Mouse (Mus musculus): Measurements from ENCODE around the gene Fam168a. TPM values are rescaled to one million over a fixed set of nuclear protein-coding genes. Genes with fewer than 3 reads are reported as not detected.

The Fam168a gene
- polyA plus RNA-seq, 1 experiment from 2014 or later: 6.3 TPM

DNA sequence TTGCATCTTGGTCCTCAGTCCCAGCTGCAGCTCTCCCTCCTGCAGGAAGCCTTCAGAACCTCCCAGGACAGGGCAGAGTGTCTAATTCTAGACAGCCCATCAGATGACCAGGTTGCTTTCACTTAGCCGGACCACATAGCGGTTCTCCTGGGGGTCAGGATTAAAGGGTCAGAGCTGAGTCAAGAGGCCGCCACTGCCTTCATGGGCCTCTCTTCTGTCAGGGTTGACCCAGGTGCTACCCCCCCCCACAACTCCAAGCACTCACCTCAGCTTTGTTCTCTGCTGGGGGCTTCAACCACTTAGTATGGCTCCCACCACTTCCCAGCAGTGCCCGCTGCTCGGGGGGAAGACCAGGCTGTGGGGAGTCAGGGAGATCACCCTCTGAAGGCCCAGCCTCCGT lies 140.7 kb downstream of the Fam168a start:
- 93% methylated on average over 6 of the region's 6 CpGs for WGBS (ENCODE audit: insufficient replicate concordance)
- Histone ChIP-seq H3K9ac (ENCODE audit: low read depth, low read length) (no peak overlapping the region), H3K4me2 (ENCODE audit: low read depth, low read length) (no peak overlapping the region), H3K27ac (ENCODE audit: low read length) (peak overlapping the region; percentile 30), H3K4me1 (ENCODE audit: control insufficient read depth, low read depth, low read length) (peaks cover 41% of the 10 kb centered on the region), H3K36me3 (ENCODE audit: control insufficient read depth, insufficient read depth) (peaks cover 43% of the 10 kb centered on the region), H3K9me3 (replicated peaks; ENCODE audit: control insufficient read depth, low read length) (no peaks in the 10 kb centered on the region), H3K27me3 (ENCODE audit: control insufficient read depth, insufficient read depth, low read depth, low read length) (no peaks in the 10 kb centered on the region), H3K4me3 (ENCODE audit: low read depth, low read length) (no peak overlapping the region)
- ATAC-seq (ENCODE audit: low read depth): no peak

DNA sequence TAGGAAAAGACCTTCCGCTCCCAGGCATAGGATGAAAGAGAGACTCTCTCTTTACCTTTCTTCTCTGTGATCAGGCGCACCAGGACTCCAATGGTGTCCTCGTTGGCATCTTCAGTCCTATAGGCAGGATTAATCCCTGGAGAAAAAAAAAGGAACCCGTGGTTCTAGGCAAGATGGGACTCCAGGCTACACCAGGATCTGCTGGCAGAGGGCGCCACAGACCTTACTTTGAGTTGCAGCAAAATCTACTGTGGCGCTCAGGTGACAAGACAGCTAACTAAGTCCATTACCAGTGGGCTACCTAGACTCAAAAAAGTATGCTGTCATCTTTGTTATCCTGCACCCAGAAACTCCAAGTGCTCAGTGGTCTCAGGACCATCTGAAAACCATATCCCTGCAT lies 142.3 kb downstream of the Fam168a start:
- Histone ChIP-seq H3K4me2 (ENCODE audit: low read depth, low read length) (no peak overlapping the region), H3K4me3 (ENCODE audit: low read depth, low read length) (no peak overlapping the region), H3K4me1 (ENCODE audit: control insufficient read depth, low read depth, low read length) (peaks cover 45% of the 10 kb centered on the region), H3K9me3 (replicated peaks; ENCODE audit: control insufficient read depth, low read length) (no peaks in the 10 kb centered on the region), H3K9ac (ENCODE audit: low read depth, low read length) (no peak overlapping the region), H3K27ac (ENCODE audit: low read length) (no peak overlapping the region), H3K27me3 (ENCODE audit: control insufficient read depth, insufficient read depth, low read depth, low read length) (no peaks in the 10 kb centered on the region), H3K36me3 (ENCODE audit: control insufficient read depth, insufficient read depth) (peaks cover 37% of the 10 kb centered on the region)
- ATAC-seq (ENCODE audit: low read depth): no peak
- WGBS (ENCODE audit: insufficient replicate concordance): 37% methylated on average over 6 of the region's 6 CpGs

DNA sequence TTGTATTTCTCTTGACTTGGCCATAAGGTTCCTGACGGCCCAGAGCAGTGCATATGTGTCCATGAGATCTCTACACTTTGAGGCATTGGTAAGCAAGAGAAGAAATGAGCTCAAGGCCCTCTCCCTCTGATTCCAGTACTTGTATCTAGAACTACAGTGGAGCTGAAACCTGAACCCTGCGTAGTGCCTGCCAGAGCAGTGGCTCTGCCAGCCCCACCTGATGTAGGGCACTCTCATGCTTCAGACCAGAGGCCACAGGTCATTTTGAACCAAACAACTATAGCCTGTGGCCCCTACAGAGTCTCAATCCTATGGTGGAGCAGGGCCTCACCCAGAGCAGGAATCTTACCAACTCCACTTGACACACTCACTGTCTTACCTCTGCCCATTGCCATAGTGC lies 143.1 kb downstream of the Fam168a start:
- Histone ChIP-seq H3K9ac (ENCODE audit: low read depth, low read length) (no peak overlapping the region), H3K4me3 (ENCODE audit: low read depth, low read length) (no peak overlapping the region), H3K27me3 (ENCODE audit: control insufficient read depth, insufficient read depth, low read depth, low read length) (no peaks in the 10 kb centered on the region), H3K27ac (ENCODE audit: low read length) (no peak overlapping the region), H3K9me3 (replicated peaks; ENCODE audit: control insufficient read depth, low read length) (no peaks in the 10 kb centered on the region), H3K36me3 (ENCODE audit: control insufficient read depth, insufficient read depth) (peaks cover 37% of the 10 kb centered on the region), H3K4me1 (ENCODE audit: control insufficient read depth, low read depth, low read length) (peaks cover 44% of the 10 kb centered on the region), H3K4me2 (ENCODE audit: low read depth, low read length) (no peak overlapping the region)
- 97% methylated on average over 2 of the region's 2 CpGs for WGBS (ENCODE audit: insufficient replicate concordance)
- no peak for ATAC-seq (ENCODE audit: low read depth)

DNA sequence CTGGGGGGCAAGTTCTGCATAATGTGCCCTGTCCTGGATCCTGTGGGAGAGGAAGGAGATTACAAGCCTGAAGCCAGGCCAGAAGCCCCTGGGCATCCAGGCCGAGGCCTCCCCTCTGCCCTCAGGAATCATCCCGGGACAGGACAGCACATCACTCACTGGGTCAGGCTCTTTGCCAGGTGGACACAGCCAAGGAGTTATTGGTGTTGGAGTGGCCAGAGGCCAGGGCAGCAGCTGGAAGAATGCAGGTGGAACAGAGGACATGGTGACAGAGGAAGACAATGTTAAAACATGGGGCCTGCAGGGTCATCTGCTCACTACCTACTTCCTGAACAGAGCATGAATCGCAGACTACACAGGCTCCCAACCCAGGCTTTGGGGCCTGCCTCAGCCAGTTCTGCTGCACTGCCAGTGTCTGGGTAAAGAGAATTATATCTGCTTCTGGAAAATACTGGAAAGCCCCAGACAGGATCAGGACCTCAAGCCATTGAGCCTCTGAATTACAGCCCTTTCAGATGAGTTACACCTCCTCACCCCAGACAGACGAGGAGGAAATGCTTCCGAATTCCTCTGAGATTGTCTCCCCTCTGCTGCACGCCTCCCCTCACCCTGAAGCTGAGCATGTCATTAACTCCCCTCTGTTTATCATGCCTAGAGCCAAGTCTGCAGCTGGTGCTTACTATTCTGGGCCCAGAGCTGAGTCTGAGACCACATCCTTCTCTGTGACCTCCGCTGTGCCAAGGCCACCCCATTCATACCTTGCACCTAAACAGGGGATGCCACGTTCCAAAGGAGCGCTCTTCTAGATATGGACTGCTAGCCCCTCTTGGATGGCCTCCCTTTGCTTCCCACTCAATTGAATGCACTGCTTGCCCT lies 145.3 kb downstream of the Fam168a start:
- WGBS (ENCODE audit: insufficient replicate concordance): 82% methylated on average over 9 of the region's 9 CpGs
- Histone ChIP-seq H3K9ac (ENCODE audit: low read depth, low read length) (no peak overlapping the region), H3K4me1 (ENCODE audit: control insufficient read depth, low read depth, low read length) (peaks cover 41% of the 10 kb centered on the region), H3K4me3 (ENCODE audit: low read depth, low read length) (no peak overlapping the region), H3K27ac (ENCODE audit: low read length) (peak overlapping the region; percentile 27; the same call in 1 of the 2 replicates), H3K9me3 (replicated peaks; ENCODE audit: control insufficient read depth, low read length) (no peaks in the 10 kb centered on the region), H3K4me2 (ENCODE audit: low read depth, low read length) (no peak overlapping the region), H3K27me3 (ENCODE audit: control insufficient read depth, insufficient read depth, low read depth, low read length) (no peaks in the 10 kb centered on the region), H3K36me3 (ENCODE audit: control insufficient read depth, insufficient read depth) (peaks cover 37% of the 10 kb centered on the region)
- no peak for ATAC-seq (ENCODE audit: low read depth)

DNA sequence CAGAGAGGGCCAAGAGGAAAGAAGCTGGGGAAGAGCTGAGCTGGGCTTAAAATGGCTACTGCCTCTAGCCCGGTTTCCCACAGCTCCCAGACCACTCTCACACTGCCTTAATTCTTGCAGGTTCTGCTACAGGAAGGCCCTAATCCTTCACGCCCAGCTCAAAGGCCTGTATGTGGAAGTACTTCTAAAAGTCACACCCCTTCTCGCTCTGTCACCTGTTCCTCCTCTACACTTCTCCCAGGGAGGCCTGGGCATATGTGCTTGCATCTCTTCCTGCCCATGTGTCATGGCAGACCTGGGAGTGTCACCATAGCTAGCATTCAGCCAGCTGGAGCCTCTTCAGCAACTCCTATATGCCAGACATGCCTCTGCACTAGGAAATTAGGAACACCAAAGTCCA lies 147.0 kb downstream of the Fam168a start:
- no peak for ATAC-seq (ENCODE audit: low read depth)
- H3K9ac ChIP-seq (ENCODE audit: low read depth, low read length): no peak overlapping the region
- H3K27ac ChIP-seq (ENCODE audit: low read length): peak overlapping the region; percentile 11; the same call in 1 of the 2 replicates
- peaks cover 44% of the 10 kb centered on the region for H3K4me1 ChIP-seq (ENCODE audit: control insufficient read depth, low read depth, low read length)
- peaks cover 21% of the 10 kb centered on the region for H3K36me3 ChIP-seq (ENCODE audit: control insufficient read depth, insufficient read depth)
- no peak overlapping the region for H3K4me3 ChIP-seq (ENCODE audit: low read depth, low read length)
- 47% methylated on average over 3 of the region's 3 CpGs for WGBS (ENCODE audit: insufficient replicate concordance)
- H3K4me2 ChIP-seq (ENCODE audit: low read depth, low read length): no peak overlapping the region
- H3K27me3 ChIP-seq (ENCODE audit: control insufficient read depth, insufficient read depth, low read depth, low read length): no peaks in the 10 kb centered on the region
- no peaks in the 10 kb centered on the region for H3K9me3 ChIP-seq (replicated peaks; ENCODE audit: control insufficient read depth, low read length)

DNA sequence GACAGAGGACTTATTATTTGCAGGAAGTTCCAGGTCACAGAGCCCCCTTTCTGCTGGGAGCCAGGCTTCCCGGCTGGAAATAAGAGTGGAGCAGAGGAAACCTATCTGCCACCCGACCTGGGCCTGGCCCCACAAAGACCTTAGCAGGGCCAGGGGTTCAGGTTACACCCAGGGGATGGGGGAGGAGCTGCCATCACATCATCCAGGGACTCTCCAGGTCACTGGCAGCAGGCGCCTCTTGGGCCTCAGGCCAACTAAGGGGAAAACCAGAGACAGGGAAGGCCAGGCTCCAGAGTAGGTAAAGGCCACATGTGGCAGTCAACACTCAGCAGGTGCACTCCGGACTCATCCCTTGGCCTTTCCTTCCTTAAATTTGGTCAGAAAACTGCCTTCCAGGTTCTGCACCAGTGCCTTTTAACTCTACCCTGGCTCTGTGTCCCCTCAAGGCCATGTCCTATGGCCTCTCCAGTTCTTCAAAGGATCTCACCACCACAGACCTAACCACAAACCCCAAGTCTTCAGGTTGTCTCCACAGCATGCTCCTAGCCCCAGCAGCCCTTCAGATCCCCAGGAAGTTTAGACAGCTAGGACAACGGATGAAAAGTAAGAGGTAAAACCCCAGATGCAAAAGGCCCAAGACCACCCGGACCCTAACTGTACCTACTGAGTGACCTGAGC lies 147.8 kb downstream of the Fam168a start:
- H3K4me3 ChIP-seq (ENCODE audit: low read depth, low read length): peak overlapping the region; percentile 22
- H3K9ac ChIP-seq (ENCODE audit: low read depth, low read length): peak overlapping the region; percentile 6; the same call in 1 of the 2 replicates
- ATAC-seq (ENCODE audit: low read depth): no peak
- H3K27ac ChIP-seq (ENCODE audit: low read length): peak overlapping the region; percentile 2; the same call in 1 of the 2 replicates
- H3K4me2 ChIP-seq (ENCODE audit: low read depth, low read length): peak overlapping the region; percentile 18; the same call in 1 of the 2 replicates
- no peaks in the 10 kb centered on the region for H3K27me3 ChIP-seq (ENCODE audit: control insufficient read depth, insufficient read depth, low read depth, low read length)
- no peaks in the 10 kb centered on the region for H3K9me3 ChIP-seq (replicated peaks; ENCODE audit: control insufficient read depth, low read length)
- WGBS (ENCODE audit: insufficient replicate concordance): 30% methylated on average over 6 of the region's 6 CpGs
- peaks cover 53% of the 10 kb centered on the region for H3K4me1 ChIP-seq (ENCODE audit: control insufficient read depth, low read depth, low read length)
- peaks cover 20% of the 10 kb centered on the region for H3K36me3 ChIP-seq (ENCODE audit: control insufficient read depth, insufficient read depth)

DNA sequence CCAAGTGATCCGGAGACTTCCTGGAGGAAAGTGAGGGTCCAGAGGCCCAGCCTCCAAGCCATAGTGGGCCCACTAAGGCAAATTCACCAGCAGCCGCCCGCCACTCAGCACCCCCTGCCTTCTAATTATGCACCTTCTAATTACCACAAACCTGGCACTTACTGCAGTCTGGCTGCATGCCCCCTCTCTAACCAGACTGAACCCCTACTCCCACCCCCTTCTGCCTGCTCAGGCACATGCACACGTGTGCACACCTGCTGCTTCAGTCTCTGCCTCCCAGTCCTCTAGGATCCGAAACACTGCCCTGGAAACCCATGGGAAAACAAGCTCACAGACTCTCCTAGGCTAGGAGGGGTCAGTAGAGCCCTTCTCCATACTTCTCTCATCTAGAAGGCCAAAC lies 148.4 kb downstream of the Fam168a start:
- Histone ChIP-seq H3K4me3 (ENCODE audit: low read depth, low read length) (peak overlapping the region; percentile 22), H3K36me3 (ENCODE audit: control insufficient read depth, insufficient read depth) (peaks cover 16% of the 10 kb centered on the region), H3K9ac (ENCODE audit: low read depth, low read length) (peak overlapping the region; percentile 6; the same call in 1 of the 2 replicates), H3K4me2 (ENCODE audit: low read depth, low read length) (peak overlapping the region; percentile 4; the same call in 1 of the 2 replicates), H3K27ac (ENCODE audit: low read length) (peak overlapping the region; percentile 82), H3K9me3 (replicated peaks; ENCODE audit: control insufficient read depth, low read length) (no peaks in the 10 kb centered on the region), H3K4me1 (ENCODE audit: control insufficient read depth, low read depth, low read length) (peaks cover 58% of the 10 kb centered on the region), H3K27me3 (ENCODE audit: control insufficient read depth, insufficient read depth, low read depth, low read length) (no peaks in the 10 kb centered on the region)
- 42% methylated on average over 5 of the region's 5 CpGs for WGBS (ENCODE audit: insufficient replicate concordance)
- ATAC-seq (ENCODE audit: low read depth): no peak

DNA sequence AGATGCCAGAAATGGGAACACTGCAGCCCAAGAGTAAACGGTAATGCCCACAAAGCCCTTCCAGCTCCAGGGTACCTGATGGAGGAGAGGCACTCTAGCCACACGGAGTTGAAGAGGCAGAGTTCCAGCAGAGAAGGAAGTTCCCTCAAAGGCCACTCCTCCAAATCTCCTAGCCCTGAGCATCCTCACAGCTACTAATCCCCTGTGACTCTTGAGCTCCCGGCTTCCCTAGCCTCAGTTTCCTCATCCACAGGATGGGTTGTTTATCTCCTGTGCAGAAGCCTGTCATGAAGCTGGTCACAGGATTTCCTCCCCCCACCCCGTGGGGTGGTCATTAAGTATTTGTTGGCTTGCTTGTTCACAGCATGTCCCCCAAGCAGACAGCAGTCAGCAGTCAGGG lies 148.9 kb downstream of the Fam168a start:
- Histone ChIP-seq H3K4me3 (ENCODE audit: low read depth, low read length) (peak overlapping the region; percentile 22), H3K4me2 (ENCODE audit: low read depth, low read length) (peak overlapping the region; percentile 19), H3K9me3 (replicated peaks; ENCODE audit: control insufficient read depth, low read length) (no peaks in the 10 kb centered on the region), H3K9ac (ENCODE audit: low read depth, low read length) (0 out of 2 replicates have a peak overlapping the region, but pooled peaks have one; percentile 9), H3K27ac (ENCODE audit: low read length) (peak overlapping the region; percentile 82), H3K36me3 (ENCODE audit: control insufficient read depth, insufficient read depth) (peaks cover 15% of the 10 kb centered on the region), H3K27me3 (ENCODE audit: control insufficient read depth, insufficient read depth, low read depth, low read length) (no peaks in the 10 kb centered on the region), H3K4me1 (ENCODE audit: control insufficient read depth, low read depth, low read length) (peaks cover 62% of the 10 kb centered on the region)
- WGBS (ENCODE audit: insufficient replicate concordance): 17% methylated on average over 4 of the region's 4 CpGs
- ATAC-seq (ENCODE audit: low read depth): no peak

Data from liver, embryonic 16.5 days (tissue).